Mouse (Mus musculus) bone marrow, adult 2 months (tissue): Measurements from ENCODE around the gene Iqcf4.

Experiments used
- CTCF ChIP-seq: fragments of 200-500 bp; IDR thresholded peaks from 2 replicates; pipeline ENCODE4 v1.5.1; 2011; ENCODE audit warnings: low read length, control low read depth; ENCODE audit not compliant: control insufficient read depth, insufficient read depth
- POLR2A ChIP-seq: fragments of 200-500 bp; IDR thresholded peaks from 2 replicates; pipeline ENCODE4 v1.6.1; 2011; ENCODE audit warnings: low read depth, mild to moderate bottlenecking, control low read depth, low read length, borderline replicate concordance; ENCODE audit not compliant: control insufficient read depth

GRCm38 (mm10) chr9:106576112-106576511 is 5.3 kb upstream of the Iqcf4 start:
- TF ChIP-seq CTCF (no peak), POLR2A (no peak)
